Mouse (Mus musculus) liver, adult (tissue): ENCODE measurements around the gene Oma1.
A peak's percentile ranks its signal among the peaks of the same experiment; 100 is the strongest.

Source experiments
- GATA4 ChIP-seq: IDR thresholded peaks from 2 replicates; pipeline ENCODE4 v1.6.1; 2014; ENCODE audit warnings: mild to moderate bottlenecking, low read length; ENCODE audit not compliant: insufficient replicate concordance

The Oma1 gene

DNA sequence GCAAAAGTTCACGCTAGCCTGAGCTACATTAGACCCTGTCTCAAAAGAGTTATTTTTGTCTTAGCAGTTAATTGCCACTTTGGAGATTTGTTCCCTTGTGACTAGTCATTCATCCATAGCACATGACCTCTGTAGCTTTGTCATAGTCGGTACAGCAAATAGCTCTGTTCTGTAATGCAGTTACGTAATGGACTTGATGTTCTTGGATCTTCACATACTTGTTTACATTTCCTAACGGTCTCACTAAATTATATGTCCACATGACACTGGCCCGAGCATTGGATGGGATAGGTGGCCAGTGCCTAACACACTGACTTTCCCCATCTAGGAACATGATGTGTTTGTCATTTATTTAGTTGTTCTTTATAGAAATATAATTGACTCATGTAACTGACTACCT, 21.5 kb downstream of the Oma1 start:
- TF ChIP-seq GATA4: no peak

DNA sequence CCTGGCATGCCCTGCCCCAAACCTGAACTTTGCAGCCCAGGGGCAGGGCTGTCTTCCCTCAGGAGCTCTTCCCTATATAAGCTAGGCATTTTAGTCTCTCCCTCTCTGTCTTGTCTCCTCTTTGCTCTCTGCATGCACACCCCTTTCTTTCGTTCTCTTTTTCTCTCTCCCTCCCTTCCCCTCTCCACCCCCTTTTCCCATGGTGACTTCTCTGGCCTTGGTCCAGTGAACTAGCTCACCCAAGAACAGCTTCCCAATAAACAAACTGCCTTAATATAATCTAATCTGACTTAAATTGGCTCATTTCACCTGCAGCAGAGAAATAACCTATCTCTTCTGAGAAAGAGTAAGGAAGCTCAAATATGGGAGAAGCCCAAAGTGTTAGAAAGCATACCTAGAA, 27.1 kb downstream of the Oma1 start:
- TF ChIP-seq GATA4: no peak

- no peak for TF ChIP-seq GATA4
Observed at GRCm38 (mm10) chr4:103341620-103342019, 28.0 kb downstream of the Oma1 start.

GRCm38 (mm10) chr4:103346058-103346457, 32.4 kb downstream of the Oma1 start:
- no peak for TF ChIP-seq GATA4

- TF ChIP-seq GATA4: no peak
Observed at GRCm38 (mm10) chr4:103346849-103347248, 33.2 kb downstream of the Oma1 start.

GRCm38 (mm10) chr4:103349219-103349618, 35.6 kb downstream of the Oma1 start:
- no peak for TF ChIP-seq GATA4

GRCm38 (mm10) chr4:103352926-103353325, 39.3 kb downstream of the Oma1 start:
- no peak for TF ChIP-seq GATA4

- no peak for TF ChIP-seq GATA4
Observed at GRCm38 (mm10) chr4:103357457-103357856, 43.8 kb downstream of the Oma1 start.

GRCm38 (mm10) chr4:103358941-103359448, 45.4 kb downstream of the Oma1 start:
- no peak for TF ChIP-seq GATA4

DNA sequence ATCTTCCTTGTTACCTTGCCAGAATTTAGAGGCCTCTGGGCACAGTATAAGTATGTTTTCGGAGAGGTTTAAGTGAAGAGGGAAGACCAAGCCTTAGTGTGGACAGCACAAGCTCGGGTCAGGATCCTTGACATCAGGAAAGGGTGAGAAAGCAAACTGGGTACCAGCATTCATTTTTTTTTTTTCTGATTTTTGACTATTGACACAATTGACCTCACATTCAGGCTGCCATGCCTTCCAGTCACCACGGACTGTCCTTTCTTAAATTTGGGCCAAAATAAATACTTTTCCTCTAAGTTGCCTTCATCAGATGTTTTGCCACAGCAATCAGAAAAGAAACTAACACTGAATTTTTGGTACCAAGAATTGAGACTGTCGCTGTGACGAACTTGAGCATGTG, 68.6 kb downstream of the Oma1 start:
- no peak for TF ChIP-seq GATA4

DNA sequence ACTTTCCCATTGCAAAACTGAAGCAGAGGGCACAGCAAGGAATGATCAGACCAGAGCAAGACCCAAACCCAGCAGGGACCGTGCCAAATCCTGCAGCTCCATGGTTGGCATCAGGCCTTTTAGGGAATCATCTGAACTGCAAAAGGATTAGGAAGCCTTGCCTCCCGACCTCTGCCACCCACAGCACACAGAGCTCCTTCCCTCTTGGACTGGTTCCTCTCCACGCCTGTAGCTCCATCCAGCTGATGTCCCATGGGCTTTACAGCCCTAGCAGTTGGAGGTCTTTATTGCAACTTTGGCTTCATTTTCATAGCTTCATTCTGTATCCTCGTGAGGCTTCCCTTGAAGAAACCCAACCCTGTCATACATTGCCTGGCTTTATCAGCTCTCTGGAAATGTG, 71.4 kb downstream of the Oma1 start:
- TF ChIP-seq GATA4: no peak

- 0 out of 2 replicates have a peak, but pooled peaks have one; percentile 14 for TF ChIP-seq GATA4
Observed at GRCm38 (mm10) chr4:103385835-103386787, 72.5 kb downstream of the Oma1 start.

DNA sequence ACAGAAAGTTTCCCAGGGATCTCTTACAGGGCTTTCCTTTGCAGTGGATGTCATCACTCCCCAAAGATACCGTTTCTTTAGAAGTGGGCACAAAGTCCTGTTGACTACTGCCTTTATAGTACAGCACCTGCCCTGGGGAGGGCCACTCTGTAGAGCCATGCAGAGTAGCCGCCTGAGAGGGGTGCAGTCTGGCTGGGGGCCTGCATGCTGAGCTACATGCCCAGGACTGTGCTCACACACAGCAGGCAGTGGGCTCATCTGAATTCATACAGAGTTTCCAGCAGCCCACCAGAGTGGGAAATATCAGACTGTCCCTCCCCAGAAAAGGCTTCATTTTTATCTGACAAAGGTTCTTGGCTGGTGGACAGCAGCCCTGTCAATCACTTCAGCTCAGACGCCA, 73.7 kb downstream of the Oma1 start:
- TF ChIP-seq GATA4: no peak

DNA sequence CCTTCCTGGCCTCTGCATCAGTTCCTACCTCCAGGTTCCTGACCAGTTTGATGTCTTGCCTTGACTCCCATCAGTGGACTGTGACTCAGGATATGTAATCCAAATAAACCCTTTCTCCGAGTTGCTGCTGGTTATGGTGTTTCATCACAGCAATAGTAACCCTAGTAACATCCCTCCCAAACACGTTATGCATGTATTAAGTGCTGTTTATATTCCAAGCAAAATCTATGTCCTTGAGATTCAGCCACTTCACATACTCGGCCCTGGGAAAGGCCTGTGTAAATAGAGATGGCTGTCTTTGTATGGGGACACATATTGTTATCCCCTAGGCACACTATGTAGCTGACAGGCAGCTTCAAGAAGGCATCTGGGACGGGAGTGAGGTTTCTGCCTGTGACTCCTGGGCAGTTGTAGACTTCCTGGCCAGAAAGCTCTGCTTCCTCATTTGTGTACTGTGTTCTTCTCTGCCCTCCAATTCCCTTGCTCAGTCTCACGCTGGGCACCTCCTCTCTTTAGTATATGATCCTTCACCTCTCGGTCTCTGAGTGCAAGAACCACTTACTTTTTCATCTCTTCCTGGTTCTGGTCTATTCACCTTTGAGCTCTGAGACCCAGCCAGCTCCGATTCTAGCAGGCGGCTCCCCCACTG, 75.0 kb downstream of the Oma1 start:
- TF ChIP-seq GATA4: no peak

- TF ChIP-seq GATA4: no peak
Observed at GRCm38 (mm10) chr4:103389583-103389982, 76.0 kb downstream of the Oma1 start.

DNA sequence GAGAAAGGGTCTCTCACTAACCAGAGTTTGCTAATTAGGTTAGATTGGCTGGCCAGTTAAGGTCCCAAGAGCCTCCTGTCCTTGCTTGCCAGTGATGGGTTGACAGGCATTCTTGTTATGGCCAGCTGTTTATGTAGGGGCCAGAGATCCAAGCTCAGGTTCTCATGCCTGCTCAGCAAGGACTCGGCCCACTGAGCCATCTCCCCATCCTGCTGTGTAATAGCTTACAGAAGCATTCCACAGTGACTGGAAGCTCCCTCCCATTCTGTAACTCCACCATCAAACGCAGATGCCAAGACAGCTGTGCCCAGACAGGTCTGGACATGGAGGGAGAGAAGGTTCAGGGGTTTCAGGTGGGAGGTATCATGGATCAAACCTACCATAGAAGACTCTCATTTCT, 76.9 kb downstream of the Oma1 start:
- no peak for TF ChIP-seq GATA4
